Mouse (Mus musculus) limb, embryonic 13.5 days (tissue): ENCODE data around the gene Tff3. TPM values are rescaled to one million over a fixed set of nuclear protein-coding genes. Genes with fewer than 3 reads are reported as not detected.

ENCODE experiments used
- ATAC-seq: fragments of 200-750 bp; cut with Nextera tagmentation; 2 replicates; pipeline ENCODE4 v1.8.0; 2017; ENCODE audit warnings: low read depth, moderate number of reproducible peaks, moderate TSS enrichment; ENCODE audit not compliant: low FRiP score
- H3K27ac ChIP-seq: fragments of 300-500 bp; sonication (generic); 2 replicates; pipeline ENCODE4 v1.5.1; 2015; ENCODE audit warnings: inconsistent platforms, mild to moderate bottlenecking, moderate library complexity
- H3K27me3 ChIP-seq: fragments of 300-500 bp; sonication (generic); 2 replicates; pipeline ENCODE4 v1.6.1; 2015; ENCODE audit warnings: mild to moderate bottlenecking, inconsistent platforms
- H3K36me3 ChIP-seq: fragments of 300-500 bp; sonication (generic); 2 replicates; pipeline ENCODE4 v1.6.1; 2015; ENCODE audit warnings: inconsistent platforms, mild to moderate bottlenecking, moderate library complexity
- H3K4me1 ChIP-seq: fragments of 300-500 bp; sonication (generic); 2 replicates; pipeline ENCODE4 v1.6.1; 2015; ENCODE audit warnings: inconsistent platforms
- H3K4me2 ChIP-seq: fragments of 300-500 bp; sonication (generic); replicated peaks from 2 replicates; pipeline ENCODE4 v1.6.1; 2015; ENCODE audit warnings: inconsistent platforms, mild to moderate bottlenecking, moderate library complexity
- H3K4me3 ChIP-seq: fragments of 300-500 bp; sonication (generic); 2 replicates; pipeline ENCODE4 v1.5.1; 2015; ENCODE audit warnings: moderate library complexity, mild to moderate bottlenecking, inconsistent platforms
- H3K9ac ChIP-seq: fragments of 300-500 bp; sonication (generic); 2 replicates; pipeline ENCODE4 v1.6.1; 2015; ENCODE audit warnings: mild to moderate bottlenecking, inconsistent platforms
- H3K9me3 ChIP-seq: fragments of 300-500 bp; sonication (generic); 2 replicates; pipeline ENCODE4 v1.6.1; 2016; ENCODE audit warnings: inconsistent platforms
- WGBS: fragments of 180-500 bp; shearing (Covaris S2); methylation state at CpG from one replicate; pipeline ENCODE4 v1.1.7; 2015; 5-methylcytosine and 5-hydroxymethylcytosine counted together
- polyA plus RNA-seq: library from polyadenylated mRNA; unstranded; fragments of >200 nt; fragmentation: Nextera tagmentation; extraction: Ambion mirVana; gene quantifications from 2 replicates; pipeline ENCODE4 v1.2.1, GENCODE M21; 2015

The Tff3 gene
- polyA plus RNA-seq, 1 experiment from 2014 or later = not detected

DNA sequence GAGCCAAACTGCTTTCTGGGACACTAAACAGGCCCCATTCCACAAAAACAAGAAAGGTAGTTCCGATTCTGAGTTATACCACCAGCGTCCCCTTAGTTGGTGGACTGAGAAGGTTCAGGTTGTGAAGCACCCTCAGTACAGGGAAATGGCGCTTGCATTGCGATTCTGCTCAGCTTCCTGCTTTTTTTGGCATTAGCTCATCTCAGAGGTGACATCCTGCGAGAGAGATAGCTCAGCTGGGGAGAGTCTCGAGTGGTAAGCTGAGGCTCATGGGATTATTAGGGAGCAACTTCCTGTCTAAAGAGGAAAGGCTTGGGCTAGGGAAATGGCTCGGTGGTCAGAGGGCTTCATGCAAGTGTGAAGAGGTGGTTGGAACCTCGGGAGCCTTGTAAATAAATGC lies 39.6 kb downstream of the Tff3 start:
- WGBS = 70% methylated on average over 8 of the region's 8 CpGs
- ATAC-seq = no peak
- Histone ChIP-seq H3K27ac (no peak overlapping the region), H3K4me3 (no peak overlapping the region), H3K36me3 (0 out of 2 replicates have a peak, but pooled peaks cover 4% of the 10 kb centered on the region), H3K4me2 (no peak overlapping the region), H3K9ac (no peak overlapping the region), H3K4me1 (peaks cover 28% of the 10 kb centered on the region), H3K9me3 (no peaks in the 10 kb centered on the region), H3K27me3 (0 out of 2 replicates have a peak, but pooled peaks cover 2% of the 10 kb centered on the region)

DNA sequence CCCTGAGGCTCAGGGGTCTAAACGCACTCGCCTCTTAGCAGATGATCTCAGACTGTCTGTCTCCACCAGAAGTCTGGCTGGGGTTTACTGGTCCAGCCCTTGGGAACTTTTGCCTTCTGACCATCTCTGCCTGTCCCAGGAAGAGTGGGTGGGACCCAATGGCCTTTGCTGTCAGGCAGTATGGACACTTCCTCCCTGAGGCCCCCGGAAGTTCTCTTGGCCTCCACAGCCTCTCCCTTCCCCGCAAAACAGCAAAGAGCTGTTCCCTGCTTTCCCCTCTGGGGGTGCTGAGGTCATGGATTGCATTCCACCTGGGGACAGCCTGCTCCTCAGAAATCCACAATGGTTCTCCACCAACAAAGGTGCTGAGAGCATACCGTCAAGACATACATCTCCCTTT lies 40.7 kb downstream of the Tff3 start:
- Histone ChIP-seq H3K27ac (no peak overlapping the region), H3K27me3 (0 out of 2 replicates have a peak, but pooled peaks cover 2% of the 10 kb centered on the region), H3K4me3 (no peak overlapping the region), H3K9ac (no peak overlapping the region), H3K9me3 (no peaks in the 10 kb centered on the region), H3K36me3 (0 out of 2 replicates have a peak, but pooled peaks cover 4% of the 10 kb centered on the region), H3K4me1 (peaks cover 28% of the 10 kb centered on the region), H3K4me2 (no peak overlapping the region)
- ATAC-seq = no peak
- 46% methylated on average over 5 of the region's 5 CpGs for WGBS

- 92% methylated on average over 7 of the region's 7 CpGs for WGBS
- H3K4me1 ChIP-seq = peaks cover 28% of the 10 kb centered on the region
- no peaks in the 10 kb centered on the region for H3K9me3 ChIP-seq
- ATAC-seq = no peak
- H3K4me3 ChIP-seq = no peak overlapping the region
- no peak overlapping the region for H3K9ac ChIP-seq
- H3K27me3 ChIP-seq = 0 out of 2 replicates have a peak, but pooled peaks cover 2% of the 10 kb centered on the region
- no peak overlapping the region for H3K27ac ChIP-seq
- H3K4me2 ChIP-seq = no peak overlapping the region
- no peaks in the 10 kb centered on the region for H3K36me3 ChIP-seq
These were observed 43.2 kb downstream of the Tff3 start for GRCm38 (mm10) chr17:31086196-31086595.

DNA sequence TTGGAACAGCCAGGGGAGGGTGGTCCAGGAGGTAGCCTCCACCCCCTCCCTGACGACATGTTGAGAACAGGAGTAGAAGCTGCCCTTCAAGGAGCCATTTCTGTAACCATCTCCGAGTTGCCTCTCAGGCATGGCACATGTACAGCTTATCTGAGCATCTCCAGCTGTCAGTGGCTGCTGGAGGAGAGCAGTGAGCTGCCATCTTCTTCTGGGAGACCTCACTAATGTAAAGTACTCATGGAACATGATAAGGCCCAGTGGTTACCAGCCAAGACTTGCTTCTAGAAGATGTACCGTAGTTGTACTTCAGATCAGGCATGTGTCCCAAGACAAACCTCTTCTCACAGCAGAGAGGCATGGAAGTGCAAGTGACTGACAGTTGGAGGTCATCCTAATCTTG lies 43.9 kb downstream of the Tff3 start:
- H3K4me2 ChIP-seq = no peak overlapping the region

DNA sequence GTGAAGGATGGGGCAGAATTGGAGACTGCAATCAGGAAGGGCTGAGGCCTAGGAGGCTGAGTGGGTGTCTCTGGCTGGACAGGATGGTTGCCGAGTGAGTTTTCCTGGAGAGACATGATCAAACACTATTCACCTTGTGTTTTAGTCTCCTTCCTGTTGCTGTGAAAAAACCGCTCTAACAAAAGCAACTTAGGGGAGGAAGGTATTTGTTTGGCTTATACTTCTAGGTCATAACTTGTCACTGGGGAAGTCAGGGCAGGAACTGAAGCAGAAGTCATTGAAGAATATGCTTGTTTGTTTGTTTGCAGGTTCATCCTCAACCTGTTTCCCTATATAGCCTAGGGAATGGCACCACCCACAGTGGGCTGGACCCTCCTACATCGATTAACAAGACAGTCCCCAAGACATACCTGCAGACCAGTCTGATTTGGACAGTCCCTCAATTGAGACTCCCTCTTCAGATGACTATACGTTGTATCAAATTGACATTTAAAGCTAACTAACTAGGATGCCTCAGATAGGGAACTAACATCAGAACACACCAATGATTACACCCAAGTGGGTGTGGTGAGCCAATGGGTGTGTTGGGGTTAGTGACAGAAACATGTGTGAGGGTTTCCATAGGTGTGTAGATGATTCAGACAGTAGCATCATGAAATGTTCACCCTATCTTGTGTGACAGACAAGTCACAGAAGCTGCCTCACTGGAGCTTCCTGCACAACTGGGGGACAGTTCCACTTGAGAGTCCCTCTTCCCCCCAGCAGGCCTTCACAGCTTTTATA lies 47.0 kb downstream of the Tff3 start:
- H3K36me3 ChIP-seq = no peaks in the 10 kb centered on the region
- H3K4me2 ChIP-seq = no peak overlapping the region
- WGBS = 90% methylated on average over 4 of the region's 4 CpGs
- no peak overlapping the region for H3K9ac ChIP-seq
- H3K27me3 ChIP-seq = 0 out of 2 replicates have a peak, but pooled peaks cover 2% of the 10 kb centered on the region
- no peak overlapping the region for H3K4me3 ChIP-seq
- no peak overlapping the region for H3K27ac ChIP-seq
- no peak for ATAC-seq
- peaks cover 17% of the 10 kb centered on the region for H3K4me1 ChIP-seq
- H3K9me3 ChIP-seq = no peaks in the 10 kb centered on the region

More for the DNA sequence above, 43.9 kb downstream of the Tff3 start:
- H3K27me3 ChIP-seq = no peaks in the 10 kb centered on the region
- no peaks in the 10 kb centered on the region for H3K36me3 ChIP-seq
- peaks cover 25% of the 10 kb centered on the region for H3K4me1 ChIP-seq
- no peaks in the 10 kb centered on the region for H3K9me3 ChIP-seq
- H3K27ac ChIP-seq = no peak overlapping the region
- ATAC-seq = no peak
- WGBS = 90% methylated on average over 3 of the region's 3 CpGs
- H3K9ac ChIP-seq = no peak overlapping the region
- H3K4me3 ChIP-seq = no peak overlapping the region

DNA sequence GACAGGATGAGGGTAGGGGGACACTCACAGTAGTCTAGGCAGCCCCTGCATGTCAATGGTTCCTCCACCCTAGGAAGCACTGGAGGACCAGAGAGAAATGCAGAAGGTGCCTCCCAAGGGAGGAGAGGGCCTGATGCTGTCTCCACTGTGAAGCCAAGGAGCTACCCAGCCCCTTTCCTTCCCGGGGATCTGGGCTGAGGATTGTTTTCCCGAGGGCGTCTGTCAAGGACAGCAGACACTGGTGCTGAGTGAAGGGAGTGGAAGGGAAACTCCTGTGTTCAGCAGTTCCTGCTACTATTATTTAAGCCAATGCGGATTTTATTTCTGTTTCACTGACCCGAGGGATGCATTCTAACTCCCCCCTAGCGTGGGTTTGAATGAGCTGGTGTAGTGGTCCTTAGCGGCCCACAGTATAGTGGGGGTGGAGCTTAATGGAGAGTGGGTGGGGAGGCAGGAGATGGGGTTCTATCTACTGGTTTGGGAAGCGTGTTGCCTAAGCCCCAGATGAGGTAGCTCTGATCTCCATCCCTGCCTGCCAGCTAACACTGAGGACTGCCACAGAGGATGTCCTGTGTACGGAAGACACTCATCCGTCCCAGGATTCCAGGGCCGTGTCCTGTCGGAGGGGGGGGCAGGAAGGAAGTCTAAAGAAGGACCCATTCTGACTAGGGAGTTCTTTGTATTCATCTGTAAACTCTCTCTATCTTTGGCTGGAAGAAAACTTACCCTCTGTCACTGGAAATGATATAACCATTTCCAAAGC lies 50.2 kb downstream of the Tff3 start:
- H3K27me3 ChIP-seq = 0 out of 2 replicates have a peak, but pooled peaks cover 2% of the 10 kb centered on the region
- H3K4me3 ChIP-seq = no peak overlapping the region
- H3K4me1 ChIP-seq = peaks cover 34% of the 10 kb centered on the region
- no peak for ATAC-seq
- no peak overlapping the region for H3K4me2 ChIP-seq
- 65% methylated on average over 12 of the region's 12 CpGs for WGBS
- peak overlapping the region; percentile 39; the same call in 1 of the 2 replicates for H3K27ac ChIP-seq
- H3K9me3 ChIP-seq = no peaks in the 10 kb centered on the region
- H3K9ac ChIP-seq = no peak overlapping the region
- H3K36me3 ChIP-seq = no peaks in the 10 kb centered on the region

- Histone ChIP-seq H3K27ac (0 out of 2 replicates have a peak overlapping the region, but pooled peaks have one; percentile 22), H3K4me2 (no peak overlapping the region), H3K4me1 (peaks cover 41% of the 10 kb centered on the region), H3K9ac (no peak overlapping the region), H3K4me3 (no peak overlapping the region), H3K27me3 (0 out of 2 replicates have a peak, but pooled peaks cover 2% of the 10 kb centered on the region), H3K36me3 (no peaks in the 10 kb centered on the region), H3K9me3 (no peaks in the 10 kb centered on the region)
- 81% methylated on average over 11 of the region's 11 CpGs for WGBS
- no peak for ATAC-seq
These were observed 50.9 kb downstream of the Tff3 start for GRCm38 (mm10) chr17:31078581-31078980.

- H3K9ac ChIP-seq = no peak overlapping the region
- H3K27me3 ChIP-seq = 0 out of 2 replicates have a peak, but pooled peaks cover 2% of the 10 kb centered on the region
- WGBS = 71% methylated on average over 5 of the region's 5 CpGs
- peaks cover 51% of the 10 kb centered on the region for H3K4me1 ChIP-seq
- no peak for ATAC-seq
- H3K9me3 ChIP-seq = no peaks in the 10 kb centered on the region
- H3K4me2 ChIP-seq = no peak overlapping the region
- no peak overlapping the region for H3K27ac ChIP-seq
- H3K4me3 ChIP-seq = no peak overlapping the region
- H3K36me3 ChIP-seq = no peaks in the 10 kb centered on the region
These were observed 51.9 kb downstream of the Tff3 start for GRCm38 (mm10) chr17:31077561-31077960.

DNA sequence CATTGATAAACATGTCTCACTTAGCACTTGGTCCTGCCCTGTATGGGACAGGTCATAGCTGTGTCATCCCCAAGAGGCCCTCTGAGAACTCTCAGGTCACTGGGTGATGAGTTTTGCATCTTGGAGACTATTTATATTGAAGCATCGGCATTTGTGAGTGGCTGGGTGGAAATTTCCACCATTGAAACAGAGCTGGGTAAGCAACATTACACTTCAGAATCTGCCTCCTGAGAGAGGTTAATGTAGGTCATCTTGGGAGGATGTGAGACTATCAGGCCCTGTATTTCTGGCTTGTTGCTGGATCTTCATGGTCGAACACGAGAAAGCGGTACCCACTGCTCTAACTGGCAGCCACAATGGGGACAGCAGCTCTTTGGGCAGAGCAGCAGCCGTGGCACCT lies 54.0 kb downstream of the Tff3 start:
- Histone ChIP-seq H3K9ac (no peak overlapping the region), H3K4me3 (no peak overlapping the region), H3K4me1 (peaks cover 72% of the 10 kb centered on the region), H3K4me2 (no peak overlapping the region), H3K9me3 (no peaks in the 10 kb centered on the region), H3K36me3 (no peaks in the 10 kb centered on the region), H3K27me3 (0 out of 2 replicates have a peak, but pooled peaks cover 2% of the 10 kb centered on the region), H3K27ac (peak overlapping the region; percentile 7; the same call in 1 of the 2 replicates)
- no peak for ATAC-seq
- 91% methylated on average over 5 of the region's 5 CpGs for WGBS

Other genes starting within 250 kb of the Tff3 start
- gene Glp1r, start 227.8 kb downstream of the Tff3 start, polyA plus RNA-seq = not detected in 2 replicates
- gene Umodl1, start 175.0 kb downstream of the Tff3 start, polyA plus RNA-seq = not detected in 2 replicates
- gene Abcg1, start 72.0 kb downstream of the Tff3 start, polyA plus RNA-seq = 9.0 and 9.2 TPM in 2 replicates
- gene Tff2, start 14.6 kb upstream of the Tff3 start, polyA plus RNA-seq = not detected in 2 replicates
- gene Tff1, start 35.6 kb upstream of the Tff3 start, polyA plus RNA-seq = not detected in 2 replicates
- not detected in 2 replicates for gene Tmprss3, start 69.3 kb upstream of the Tff3 start, polyA plus RNA-seq
- gene Ubash3a, start 78.2 kb upstream of the Tff3 start, polyA plus RNA-seq = 0.36 and 0.50 TPM in 2 replicates
- gene Rsph1, start 147.7 kb upstream of the Tff3 start, polyA plus RNA-seq = 0.48 and 0.59 TPM in 2 replicates
- 1.3 and 1.8 TPM in 2 replicates for gene Slc37a1, start 157.1 kb upstream of the Tff3 start, polyA plus RNA-seq